Mouse (Mus musculus): ENCODE results near the gene Hnf1a.

GRCm38 (mm10) chr5:114973131-114973530 is 2.2 kb upstream of the Hnf1a start:
- TF ChIP-seq GATA1 (IDR thresholded peaks at IDR 0.05; ENCODE audit: borderline replicate concordance, low read length) = no peak
- TF ChIP-seq CTCF (IDR thresholded peaks at IDR 0.05; ENCODE audit: low read depth, low read length) = no peak
- TF ChIP-seq TAL1 (conservative IDR thresholded peaks at IDR 0.05; ENCODE audit: low read depth, low read length) = no peak

All from G1E (cell line).